Mouse (Mus musculus): ENCODE data around the gene Cbarp.

Gene Cbarp

GRCm38 (mm10) chr10:80156752-80157053 is 16.1 kb upstream of the Cbarp start:
- DNase-seq (ENCODE audit: extremely low spot score) = no peak

- no peak for DNase-seq (ENCODE audit: extremely low spot score)
These were observed 15.5 kb upstream of the Cbarp start for GRCm38 (mm10) chr10:80156002-80156751.

GRCm38 (mm10) chr10:80155277-80155676 is 14.6 kb upstream of the Cbarp start:
- DNase-seq (ENCODE audit: extremely low spot score) = no peak

- DNase-seq (ENCODE audit: extremely low spot score) = no peak
These were observed 13.7 kb upstream of the Cbarp start for GRCm38 (mm10) chr10:80154384-80154783.

GRCm38 (mm10) chr10:80153713-80154112 is 13.1 kb upstream of the Cbarp start:
- DNase-seq (ENCODE audit: extremely low spot score) = no peak

GRCm38 (mm10) chr10:80152873-80153260 is 12.2 kb upstream of the Cbarp start:
- no peak for DNase-seq (ENCODE audit: extremely low spot score)

GRCm38 (mm10) chr10:80152071-80152872 is 11.6 kb upstream of the Cbarp start:
- peak; percentile 54 for DNase-seq (ENCODE audit: extremely low spot score)

GRCm38 (mm10) chr10:80151211-80152034 is 10.8 kb upstream of the Cbarp start:
- peak; percentile 70 for DNase-seq (ENCODE audit: extremely low spot score)

GRCm38 (mm10) chr10:80150226-80151210 is 9.9 kb upstream of the Cbarp start:
- peak; percentile 93 for DNase-seq (ENCODE audit: extremely low spot score)

- DNase-seq (ENCODE audit: extremely low spot score) = peak; percentile 99
These were observed 8.9 kb upstream of the Cbarp start for GRCm38 (mm10) chr10:80149291-80150225.

GRCm38 (mm10) chr10:80148610-80149290 is 8.1 kb upstream of the Cbarp start:
- peak; percentile 94 for DNase-seq (ENCODE audit: extremely low spot score)

GRCm38 (mm10) chr10:80147719-80148601 is 7.3 kb upstream of the Cbarp start, which contains the start of gene Midn:
Midn (plus strand) TSS chr10:80148272.
- DNase-seq (ENCODE audit: extremely low spot score) = peak; percentile 90

GRCm38 (mm10) chr10:80147146-80147718 is 6.6 kb upstream of the Cbarp start:
- DNase-seq (ENCODE audit: extremely low spot score) = no peak

- DNase-seq (ENCODE audit: extremely low spot score) = no peak
These were observed 6.0 kb upstream of the Cbarp start for GRCm38 (mm10) chr10:80146568-80147011.

GRCm38 (mm10) chr10:80145896-80146295 is 5.3 kb upstream of the Cbarp start:
- DNase-seq (ENCODE audit: extremely low spot score) = no peak

GRCm38 (mm10) chr10:80144864-80145838 is 4.5 kb upstream of the Cbarp start:
- DNase-seq (ENCODE audit: extremely low spot score) = peak; percentile 74

- no peak for DNase-seq (ENCODE audit: extremely low spot score)
These were observed 3.5 kb upstream of the Cbarp start for GRCm38 (mm10) chr10:80144159-80144558.
